Mouse (Mus musculus) cerebellum, adult 8-10 months (tissue): ENCODE data around the gene Mettl4.

ENCODE experiments used
- DNase-seq: peaks from one replicate; pipeline ENCODE4 v3.0.0; 2022

Mettl4 gene

GRCm38 (mm10) chr17:94749466-94750135, at the start of gene Mettl4:
Mettl4 (minus strand) TSS chr17:94750019.
- peak; percentile 90 for DNase-seq

GRCm38 (mm10) chr17:94778871-94779482, 29.2 kb upstream of the Mettl4 start:
- DNase-seq: no peak

- DNase-seq: no peak
Observed at GRCm38 (mm10) chr17:94768491-94768890, 18.7 kb upstream of the Mettl4 start.

GRCm38 (mm10) chr17:94764711-94765110, 14.9 kb upstream of the Mettl4 start:
- DNase-seq: no peak

GRCm38 (mm10) chr17:94764011-94764410, 14.2 kb upstream of the Mettl4 start:
- DNase-seq: no peak

- no peak for DNase-seq
Observed at GRCm38 (mm10) chr17:94762405-94762804, 12.6 kb upstream of the Mettl4 start.

- DNase-seq: no peak
Observed at GRCm38 (mm10) chr17:94750136-94750729, 414 bp upstream of the Mettl4 start.

- DNase-seq: no peak
Observed at GRCm38 (mm10) chr17:94738173-94738572, 11.6 kb downstream of the Mettl4 start.

GRCm38 (mm10) chr17:94735885-94736284, 13.9 kb downstream of the Mettl4 start:
- no peak for DNase-seq

GRCm38 (mm10) chr17:94735437-94735836, 14.4 kb downstream of the Mettl4 start:
- no peak for DNase-seq

- peak; percentile 11 for DNase-seq
Observed at GRCm38 (mm10) chr17:94730416-94730815, 19.4 kb downstream of the Mettl4 start.

GRCm38 (mm10) chr17:94726750-94727149, 23.1 kb downstream of the Mettl4 start:
- DNase-seq: no peak

GRCm38 (mm10) chr17:94673515-94674317, 76.1 kb downstream of the Mettl4 start:
- DNase-seq: no peak
